ENCODE assay signal across 8 mouse cellular contexts in genomic region chr13:31792480-31793132, GRCm38 (mm10). TPM values are rescaled to one million over a fixed set of nuclear protein-coding genes. Genes with fewer than 3 reads are reported as not detected.
A peak's percentile ranks its signal among the peaks of the same experiment; 100 is the strongest.
DNase-seq lines count a peak whose midpoint lies in the region; ATAC-seq and TF ChIP-seq lines count a peak whose summit lies in the region.

No protein-coding gene starts in this region.

- no peaks in the 10 kb centered on the region for H3K36me3 ChIP-seq in thymus, adult 2 months (ENCODE audit: control insufficient read depth, insufficient read depth, low read length)
- H3K36me3 ChIP-seq in forebrain, embryonic 14.5 days (ENCODE audit: control insufficient read depth, insufficient read depth, low read length), result no peaks in the 10 kb centered on the region
- H3K36me3 ChIP-seq in hindbrain, postnatal 0 days (ENCODE audit: insufficient read depth, low read length), result no peaks in the 10 kb centered on the region
- H3K36me3 ChIP-seq in neural tube, embryonic 11.5 days (ENCODE audit: control insufficient read depth, insufficient read depth, low read length), result no peaks in the 10 kb centered on the region

- no peaks in the 10 kb centered on the region for H3K4me1 ChIP-seq in thymus, adult 2 months (replicated peaks; ENCODE audit: control insufficient read depth, insufficient read depth, low read length)
- H3K4me1 ChIP-seq in forebrain, embryonic 14.5 days (ENCODE audit: control insufficient read depth, insufficient read depth, low read length), result no peaks in the 10 kb centered on the region
- no peaks in the 10 kb centered on the region for H3K4me1 ChIP-seq in hindbrain, postnatal 0 days (ENCODE audit: insufficient read depth, low read length)
- H3K4me1 ChIP-seq in neural tube, embryonic 11.5 days (ENCODE audit: control insufficient read depth, insufficient read depth, low read length), result no peaks in the 10 kb centered on the region

- no peak overlapping the region for H3K27ac ChIP-seq in thymus, adult 2 months (ENCODE audit: control insufficient read depth, insufficient read depth, low read length)
- H3K27ac ChIP-seq in forebrain, embryonic 14.5 days (ENCODE audit: low read depth, low read length), result no peak overlapping the region
- H3K27ac ChIP-seq in hindbrain, postnatal 0 days, result no peak overlapping the region
- H3K27ac ChIP-seq in neural tube, embryonic 11.5 days (ENCODE audit: low read depth, low read length), result no peak overlapping the region

- H3K27me3 ChIP-seq in thymus, adult 2 months (ENCODE audit: control insufficient read depth, insufficient read depth, low read length), result peaks cover 3% of the 10 kb centered on the region; the same call in 1 of the 2 replicates
- H3K27me3 ChIP-seq in forebrain, embryonic 14.5 days (replicated peaks; ENCODE audit: control insufficient read depth, insufficient read depth, low read length), result no peaks in the 10 kb centered on the region; the same call in 1 of the 2 replicates
- no peaks in the 10 kb centered on the region for H3K27me3 ChIP-seq in hindbrain, postnatal 0 days (ENCODE audit: insufficient read depth, low read length)
- no peaks in the 10 kb centered on the region for H3K27me3 ChIP-seq in neural tube, embryonic 11.5 days (ENCODE audit: control insufficient read depth, insufficient read depth, low read length)

- 22% methylated on average over 17 of the region's 17 CpGs for whole genome bisulfite sequencing in thymus, adult 2 months
- 20% methylated on average over 17 of the region's 17 CpGs for WGBS in forebrain, embryonic 14.5 days
- 17% methylated on average over 17 of the region's 17 CpGs for WGBS in hindbrain, postnatal 0 days
- WGBS in neural tube, embryonic 11.5 days, result 23% methylated on average over 17 of the region's 17 CpGs

- peak; percentile 23 for DNase-seq in thymus, adult 2 months
- DNase-seq in thymus, postnatal 10 days (ENCODE audit: low spot score in 2 of 2), result no peak
- peak; percentile 57 for DNase-seq in adrenal gland, postnatal 25 days
- DNase-seq in forebrain, embryonic 14.5 days (ENCODE audit: low spot score), result peak; percentile 80
- DNase-seq in hindbrain, postnatal 0 days (ENCODE audit: low spot score), result peak; percentile 88
- DNase-seq in liver, result peak; percentile 42
- peak; percentile 77 for DNase-seq in neural tube, embryonic 11.5 days (ENCODE audit: low spot score)
- no peak for DNase-seq in layer of hippocampus, adult 9-10 months (ENCODE audit: low spot score)

- ATAC-seq in forebrain, embryonic 14.5 days, result peak; percentile 84
- ATAC-seq in hindbrain, postnatal 0 days, result peak; percentile 75
- ATAC-seq in neural tube, embryonic 11.5 days (ENCODE audit: insufficient read depth, low FRiP score, low TSS enrichment), result peak; percentile 58

- no peak overlapping the region for H3K9ac ChIP-seq in forebrain, embryonic 14.5 days (ENCODE audit: low read length)
- no peak overlapping the region for H3K9ac ChIP-seq in hindbrain, postnatal 0 days (replicated peaks; ENCODE audit: low read length)
- H3K9ac ChIP-seq in neural tube, embryonic 11.5 days (ENCODE audit: low read length), result no peak overlapping the region

- no peaks in the 10 kb centered on the region for H3K9me3 ChIP-seq in forebrain, embryonic 14.5 days (replicated peaks; ENCODE audit: control insufficient read depth, low read length)
- H3K9me3 ChIP-seq in hindbrain, postnatal 0 days (ENCODE audit: low read length), result no peaks in the 10 kb centered on the region
- H3K9me3 ChIP-seq in neural tube, embryonic 11.5 days (ENCODE audit: control insufficient read depth, low read length), result no peaks in the 10 kb centered on the region

- H3K4me2 ChIP-seq in forebrain, embryonic 14.5 days (ENCODE audit: low read length), result peak overlapping the region; percentile 31; the same call in 1 of the 2 replicates
- H3K4me2 ChIP-seq in hindbrain, postnatal 0 days (ENCODE audit: low read depth, low read length), result peak overlapping the region; percentile 41; the same call in 1 of the 2 replicates
- no peak overlapping the region for H3K4me2 ChIP-seq in neural tube, embryonic 11.5 days (ENCODE audit: low read depth)

- no peak overlapping the region for H3K4me3 ChIP-seq in thymus, adult 2 months (ENCODE audit: control insufficient read depth, insufficient read depth, low read length)
- 0 out of 2 replicates have a peak overlapping the region, but pooled peaks have one; percentile 8 for H3K4me3 ChIP-seq in forebrain, embryonic 14.5 days (ENCODE audit: low read depth, low read length)
- H3K4me3 ChIP-seq in hindbrain, postnatal 0 days (ENCODE audit: low read length), result peak overlapping the region; percentile 9; the same call in 1 of the 2 replicates
- H3K4me3 ChIP-seq in neural tube, embryonic 11.5 days (ENCODE audit: low read depth, low read length), result no peak overlapping the region

- TF ChIP-seq POLR2A in thymus, adult 2 months (IDR thresholded peaks at IDR 0.05; ENCODE audit: control insufficient read depth, extremely low read depth, insufficient read depth, low read length, poor library complexity), result no peak

- TF ChIP-seq CTCF in thymus, adult 2 months (IDR thresholded peaks at IDR 0.05; ENCODE audit: borderline replicate concordance, control insufficient read depth, extremely low read depth, insufficient read depth, low read length, poor library complexity), result peak; percentile 76; the same call in 1 of the 2 replicates
- TF ChIP-seq CTCF in hindbrain, postnatal 0 days (IDR thresholded peaks at IDR 0.05; ENCODE audit: low read depth), result peak; percentile 98

RNA-seq across cellular contexts. Expression of gene Foxc1, which starts 13.8 kb away (rescaled TPM):
- 1.9 TPM in 2 replicates for polyA plus RNA-seq in thymus, adult 2 months (2012; rRNA removed)
- total RNA-seq in adrenal gland, postnatal 25 days (2021), result 7.3 and 8.1 TPM in 2 replicates
- polyA plus RNA-seq in forebrain, embryonic 14.5 days (2014; fragmentation: Nextera tagmentation; extraction: Ambion mirVana), result 1.4 and 1.5 TPM in 2 replicates
- 11.9 and 16.2 TPM in 2 replicates for total RNA-seq in hindbrain, postnatal 0 days (2014; rRNA removed)
- polyA plus RNA-seq in hindbrain, postnatal 0 days (2015; fragmentation: Nextera tagmentation; extraction: Ambion mirVana), result 1.8 and 2.0 TPM in 2 replicates
- polyA plus RNA-seq in neural tube, embryonic 11.5 days (2014; fragmentation: Nextera tagmentation; extraction: Ambion mirVana), result 7.4 and 8.1 TPM in 2 replicates

Comparison
In these comparisons a context has a peak if more than half of its experiments do, and no peak if none do; other contexts are left out.
1. DNase-seq: peak in thymus, adult 2 months (single experiment), adrenal gland, postnatal 25 days (single experiment), forebrain, embryonic 14.5 days (single experiment), hindbrain, postnatal 0 days (single experiment), liver (single experiment) and neural tube, embryonic 11.5 days (single experiment); none in thymus, postnatal 10 days (0 of 2) and layer of hippocampus, adult 9-10 months (single experiment).
2. H3K4me3 ChIP-seq: peak in forebrain, embryonic 14.5 days (single experiment) and hindbrain, postnatal 0 days (single experiment); none in thymus, adult 2 months (single experiment) and neural tube, embryonic 11.5 days (single experiment).
3. Peak in every context shown above with its lines, with median percentiles within 50 percentile points of each other: ATAC-seq.